Mouse (Mus musculus): ENCODE data around the gene Tubb4a. TPM values are rescaled to one million over a fixed set of nuclear protein-coding genes. Genes with fewer than 3 reads are reported as not detected.
"Not testable (repeated sequence)": the region's sequence is repeated elsewhere in the genome, so short reads cannot be mapped to it uniquely, and the experiment has no call there.

Tubb4a gene
- polyA plus RNA-seq, 1 experiment, result 2.4 TPM

GRCm38 (mm10) chr17:57079919-57080318, 7.7 kb downstream of the Tubb4a start:
- Histone ChIP-seq H3K4me1 (ENCODE audit: control insufficient read depth, insufficient read depth, insufficient read length, low read length) (no peaks in the 10 kb centered on the region), H3K4me3 (ENCODE audit: insufficient read depth, low read depth, low read length) (no peak overlapping the region), H3K27ac (replicated peaks; ENCODE audit: low read depth, low read length) (no peak overlapping the region)

GRCm38 (mm10) chr17:57078336-57078735, 9.2 kb downstream of the Tubb4a start, which contains the start of gene Dennd1c:
Gene Dennd1c (minus strand): TSS chr17:57078514.
- Histone ChIP-seq H3K4me3 (ENCODE audit: insufficient read depth, low read depth, low read length) (peak within 1 kb of the TSS; percentile 44), H3K27ac (replicated peaks; ENCODE audit: low read depth, low read length) (peak within 1 kb of the TSS; percentile 57), H3K4me1 (ENCODE audit: control insufficient read depth, insufficient read depth, insufficient read length, low read length) (no peaks in the 10 kb centered on the region)

- Histone ChIP-seq H3K27ac (replicated peaks; ENCODE audit: low read depth, low read length) (no peak overlapping the region), H3K4me3 (ENCODE audit: insufficient read depth, low read depth, low read length) (no peak overlapping the region), H3K4me1 (ENCODE audit: control insufficient read depth, insufficient read depth, insufficient read length, low read length) (no peaks in the 10 kb centered on the region)
Observed at GRCm38 (mm10) chr17:57076916-57077315, 10.7 kb downstream of the Tubb4a start.

- H3K4me1 ChIP-seq (ENCODE audit: control insufficient read depth, insufficient read depth, insufficient read length, low read length), result no peaks in the 10 kb centered on the region
Observed at GRCm38 (mm10) chr17:57070699-57071098, 16.9 kb downstream of the Tubb4a start.

GRCm38 (mm10) chr17:57070272-57070671, 17.3 kb downstream of the Tubb4a start:
- Histone ChIP-seq H3K27ac (replicated peaks; ENCODE audit: low read depth, low read length) (no peak overlapping the region), H3K4me3 (ENCODE audit: insufficient read depth, low read depth, low read length) (no peak overlapping the region), H3K4me1 (ENCODE audit: control insufficient read depth, insufficient read depth, insufficient read length, low read length) (no peaks in the 10 kb centered on the region)

More at GRCm38 (mm10) chr17:57070699-57071098, 16.9 kb downstream of the Tubb4a start:
- H3K4me3 ChIP-seq (ENCODE audit: insufficient read depth, low read depth, low read length), result no peak overlapping the region
- H3K27ac ChIP-seq (replicated peaks; ENCODE audit: low read depth, low read length), result no peak overlapping the region

- no peaks in the 10 kb centered on the region for H3K4me1 ChIP-seq (ENCODE audit: control insufficient read depth, insufficient read depth, insufficient read length, low read length)
- no peak overlapping the region for H3K4me3 ChIP-seq (ENCODE audit: insufficient read depth, low read depth, low read length)
- H3K27ac ChIP-seq (replicated peaks; ENCODE audit: low read depth, low read length), result no peak overlapping the region
Observed at GRCm38 (mm10) chr17:57066908-57067307, 20.7 kb downstream of the Tubb4a start.

GRCm38 (mm10) chr17:57063031-57063430, 24.6 kb downstream of the Tubb4a start:
- Histone ChIP-seq H3K4me1 (ENCODE audit: control insufficient read depth, insufficient read depth, insufficient read length, low read length) (no peaks in the 10 kb centered on the region), H3K27ac (replicated peaks; ENCODE audit: low read depth, low read length) (no peak overlapping the region), H3K4me3 (ENCODE audit: insufficient read depth, low read depth, low read length) (no peak overlapping the region)

GRCm38 (mm10) chr17:57062548-57062947, 25.0 kb downstream of the Tubb4a start:
- Histone ChIP-seq H3K4me3 (ENCODE audit: insufficient read depth, low read depth, low read length) (no peak overlapping the region), H3K27ac (replicated peaks; ENCODE audit: low read depth, low read length) (no peak overlapping the region), H3K4me1 (ENCODE audit: control insufficient read depth, insufficient read depth, insufficient read length, low read length) (no peaks in the 10 kb centered on the region)

- H3K27ac ChIP-seq (replicated peaks; ENCODE audit: low read depth, low read length), result no peak overlapping the region
- H3K4me1 ChIP-seq (ENCODE audit: control insufficient read depth, insufficient read depth, insufficient read length, low read length), result no peaks in the 10 kb centered on the region
Observed at GRCm38 (mm10) chr17:57062011-57062521, 25.5 kb downstream of the Tubb4a start.

GRCm38 (mm10) chr17:57061069-57061468, 26.5 kb downstream of the Tubb4a start:
- Histone ChIP-seq H3K27ac (replicated peaks; ENCODE audit: low read depth, low read length) (no peak overlapping the region), H3K4me1 (ENCODE audit: control insufficient read depth, insufficient read depth, insufficient read length, low read length) (no peaks in the 10 kb centered on the region), H3K4me3 (ENCODE audit: insufficient read depth, low read depth, low read length) (0 out of 2 replicates have a peak overlapping the region, but pooled peaks have one; percentile 7)

More at GRCm38 (mm10) chr17:57062011-57062521, 25.5 kb downstream of the Tubb4a start:
- H3K4me3 ChIP-seq (ENCODE audit: insufficient read depth, low read depth, low read length), result no peak overlapping the region

GRCm38 (mm10) chr17:57060231-57060801, 27.3 kb downstream of the Tubb4a start:
- H3K4me3 ChIP-seq (ENCODE audit: insufficient read depth, low read depth, low read length), result peak overlapping the region; percentile 90
- H3K4me1 ChIP-seq (ENCODE audit: control insufficient read depth, insufficient read depth, insufficient read length, low read length), result no peaks in the 10 kb centered on the region
- no peak overlapping the region for H3K27ac ChIP-seq (replicated peaks; ENCODE audit: low read depth, low read length)

- peak within 1 kb of the TSS; percentile 90 for H3K4me3 ChIP-seq (ENCODE audit: insufficient read depth, low read depth, low read length)
- peak within 1 kb of the TSS; percentile 27 for H3K27ac ChIP-seq (replicated peaks; ENCODE audit: low read depth, low read length)
Observed at GRCm38 (mm10) chr17:57059486-57059977, 28.1 kb downstream of the Tubb4a start, which contains the start of gene Slc25a23. Gene Slc25a23 (minus strand): TSS chr17:57059863.

GRCm38 (mm10) chr17:57058891-57059485, 28.6 kb downstream of the Tubb4a start, which contains the start of gene Crb3:
Gene Crb3 (plus strand): TSS chr17:57059105.
- Histone ChIP-seq H3K4me1 (ENCODE audit: control insufficient read depth, insufficient read depth, insufficient read length, low read length) (no peaks in the 10 kb centered on the region), H3K4me3 (ENCODE audit: insufficient read depth, low read depth, low read length) (peak within 1 kb of the TSS; percentile 90), H3K27ac (replicated peaks; ENCODE audit: low read depth, low read length) (peak within 1 kb of the TSS; percentile 27)

More at GRCm38 (mm10) chr17:57059486-57059977, 28.1 kb downstream of the Tubb4a start, which contains the start of gene Slc25a23:
- H3K4me1 ChIP-seq (ENCODE audit: control insufficient read depth, insufficient read depth, insufficient read length, low read length), result no peaks in the 10 kb centered on the region

- H3K27ac ChIP-seq (replicated peaks; ENCODE audit: low read depth, low read length), result no peak overlapping the region
- no peaks in the 10 kb centered on the region for H3K4me1 ChIP-seq (ENCODE audit: control insufficient read depth, insufficient read depth, insufficient read length, low read length)
- no peak overlapping the region for H3K4me3 ChIP-seq (ENCODE audit: insufficient read depth, low read depth, low read length)
Observed at GRCm38 (mm10) chr17:57056246-57056645, 31.3 kb downstream of the Tubb4a start.

GRCm38 (mm10) chr17:57051679-57052078, 35.9 kb downstream of the Tubb4a start:
- H3K4me3 ChIP-seq (ENCODE audit: insufficient read depth, low read depth, low read length); H3K4me1 ChIP-seq (ENCODE audit: control insufficient read depth, insufficient read depth, insufficient read length, low read length); H3K27ac ChIP-seq (replicated peaks; ENCODE audit: low read depth, low read length): not testable (repeated sequence)

Measured in brown adipose tissue, adult 24 weeks (tissue).